Mouse (Mus musculus): ENCODE data around the gene Atp6v1g2. TPM values are rescaled to one million over a fixed set of nuclear protein-coding genes. Genes with fewer than 3 reads are reported as not detected.
A peak's percentile ranks its signal among the peaks of the same experiment; 100 is the strongest.

Gene Atp6v1g2
- total RNA-seq, 2 experiments from 2014 or later: 454 to 455 TPM

GRCm38 (mm10) chr17:35263523-35263883 lies 30.0 kb downstream of the Atp6v1g2 start:
- intact Hi-C loops (cut with DNase I): no loop called here
- DNase-seq (ENCODE audit: low spot score in 2 of 2): no peak

GRCm38 (mm10) chr17:35267399-35268086 lies 34.1 kb downstream of the Atp6v1g2 start:
- DNase-seq (ENCODE audit: low spot score in 2 of 2): no peak
- intact Hi-C loops (cut with DNase I): no loop called here

- intact Hi-C loops (cut with DNase I): loop anchor here (2.0 kb wide), 1 partner anchor 1297 kb away; no protein-coding TSS in a partner anchor
- DNase-seq (ENCODE audit: low spot score in 2 of 2): no peak
These were observed 36.3 kb downstream of the Atp6v1g2 start for GRCm38 (mm10) chr17:35269653-35270347.

GRCm38 (mm10) chr17:35272249-35272648 lies 38.8 kb downstream of the Atp6v1g2 start:
- DNase-seq (ENCODE audit: low spot score in 2 of 2): no peak
- intact Hi-C loops (cut with DNase I): no loop called here

- intact Hi-C loops (cut with DNase I): loop anchor here (2.0 kb wide), 1 partner anchor 16 kb away; no protein-coding TSS in a partner anchor
- peak; percentile 80 to 91 for DNase-seq (ENCODE audit: low spot score in 2 of 2)
These were observed 41.3 kb downstream of the Atp6v1g2 start for GRCm38 (mm10) chr17:35274770-35275169.

GRCm38 (mm10) chr17:35276304-35276864 lies 42.9 kb downstream of the Atp6v1g2 start:
- intact Hi-C loops (cut with DNase I): no loop called here
- DNase-seq (ENCODE audit: low spot score in 2 of 2): no peak

GRCm38 (mm10) chr17:35278049-35278448 lies 44.6 kb downstream of the Atp6v1g2 start:
- no peak for DNase-seq (ENCODE audit: low spot score in 2 of 2)
- intact Hi-C loops (cut with DNase I): loop anchor here (2.0 kb wide), 1 partner anchor 1317 kb away; no protein-coding TSS in a partner anchor

GRCm38 (mm10) chr17:35278957-35279688 lies 45.7 kb downstream of the Atp6v1g2 start:
- no peak for DNase-seq (ENCODE audit: low spot score in 2 of 2)
- intact Hi-C loops (cut with DNase I): loop anchor here (2.0 kb wide), 1 partner anchor 1318 kb away; no protein-coding TSS in a partner anchor

- intact Hi-C loops (cut with DNase I): no loop called here
- no peak for DNase-seq (ENCODE audit: low spot score in 2 of 2)
These were observed 46.8 kb downstream of the Atp6v1g2 start for GRCm38 (mm10) chr17:35280276-35280675.

GRCm38 (mm10) chr17:35285431-35285830 lies 52.0 kb downstream of the Atp6v1g2 start:
- DNase-seq (ENCODE audit: low spot score in 2 of 2): no peak
- intact Hi-C loops (cut with DNase I): no loop called here

Small RNAs within 50 kb of the gene (microRNA-seq; reads per million reads assigned to microRNA genes)
- gene Mir6973a: 0 reads per million in 2 experiments
- gene Mir6974: 0.34 to 0.53 reads per million in 2 experiments
- gene Mir6975: 1.0 to 2.6 reads per million in 2 experiments
- gene Mir8094: 0 reads per million in 2 experiments

Other genes starting within 250 kb of the Atp6v1g2 start
- gene Vars, start 232.7 kb upstream of the Atp6v1g2 start, total RNA-seq (2021): 10 to 100 TPM; 43.1 to 48.6 TPM
- gene Vwa7, start 217.1 kb upstream of the Atp6v1g2 start, total RNA-seq (2021): under 1 TPM; 0.17 to 0.24 TPM
- under 1 TPM in 1 of 2 experiments, not detected in 1; 0.92 TPM for gene Sapcd1, start 205.6 kb upstream of the Atp6v1g2 start, total RNA-seq (2021)
- under 1 TPM; 0.59 to 0.75 TPM for gene Msh5, start 186.9 kb upstream of the Atp6v1g2 start, total RNA-seq (2021)
- 10 to 100 TPM; 10.1 to 13.8 TPM for gene Clic1, start 183.7 kb upstream of the Atp6v1g2 start, total RNA-seq (2021)
- gene Ddah2, start 174.6 kb upstream of the Atp6v1g2 start, total RNA-seq (2021): 10 to 100 TPM; 16.9 to 19.4 TPM
- not detected for gene Ly6g6c, start 168.3 kb upstream of the Atp6v1g2 start, total RNA-seq (2021)
- gene Mpig6b, start 167.5 kb upstream of the Atp6v1g2 start, total RNA-seq (2021): not detected
- 1 to 10 TPM; 2.4 to 2.9 TPM for gene Ly6g6e, start 156.8 kb upstream of the Atp6v1g2 start, total RNA-seq (2021)
- 1 to 10 TPM in 1 of 2 experiments, not detected in 1; 1.2 TPM for gene Ly6g6d, start 155.6 kb upstream of the Atp6v1g2 start, total RNA-seq (2021)
- not detected for gene Ly6g6f, start 148.1 kb upstream of the Atp6v1g2 start, total RNA-seq (2021)
- gene Abhd16a, start 144.4 kb upstream of the Atp6v1g2 start, total RNA-seq (2021): 100 to 1,000 TPM; 101 to 113 TPM
- gene Ly6g5c, start 125.4 kb upstream of the Atp6v1g2 start, total RNA-seq (2021): not detected
- under 1 TPM in 1 of 2 experiments, not detected in 1; 0.59 TPM for gene Ly6g5b, start 118.2 kb upstream of the Atp6v1g2 start, total RNA-seq (2021)
- gene Gpank1, start 112.2 kb upstream of the Atp6v1g2 start, total RNA-seq (2021): 10 to 100 TPM; 13.2 to 13.8 TPM
- gene Csnk2b, start 111.6 kb upstream of the Atp6v1g2 start, total RNA-seq (2021): 100 to 1,000 TPM; 195 to 225 TPM
- gene D17H6S53E, start 107.3 kb upstream of the Atp6v1g2 start, total RNA-seq (2021): 10 to 100 TPM; 24.6 TPM
- gene Apom, start 101.6 kb upstream of the Atp6v1g2 start, total RNA-seq (2021): not detected
- gene Bag6, start 98.5 kb upstream of the Atp6v1g2 start, total RNA-seq (2021): 100 to 1,000 TPM; 285 to 306 TPM
- 100 to 1,000 TPM; 272 to 274 TPM for gene Prrc2a, start 68.8 kb upstream of the Atp6v1g2 start, total RNA-seq (2021)
- gene Aif1, start 57.6 kb upstream of the Atp6v1g2 start, total RNA-seq (2021): 10 to 100 TPM; 10.6 to 12.3 TPM
- 1 to 10 TPM; 5.8 to 7.8 TPM for gene Lst1, start 45.2 kb upstream of the Atp6v1g2 start, total RNA-seq (2021)
- 1 to 10 TPM in 1 of 2 experiments, under 1 TPM in 1; 0.55 to 1.0 TPM for gene Ltb, start 39.2 kb upstream of the Atp6v1g2 start, total RNA-seq (2021)
- gene Tnf, start 31.7 kb upstream of the Atp6v1g2 start, total RNA-seq (2021): not detected
- gene Lta, start 28.3 kb upstream of the Atp6v1g2 start, total RNA-seq (2021): under 1 TPM; 0.42 to 0.72 TPM
- gene Gm16181, start 12.8 kb upstream of the Atp6v1g2 start, total RNA-seq (2021): not detected
- 10 to 100 TPM; 12.2 to 14.3 TPM for gene Nfkbil1, start 2.1 kb downstream of the Atp6v1g2 start, total RNA-seq (2021)
- 100 to 1,000 TPM; 221 to 230 TPM for gene Ddx39b, start 8.1 kb downstream of the Atp6v1g2 start, total RNA-seq (2021)
- 10 to 100 TPM; 18.1 to 18.5 TPM for gene H2-D1, start 29.1 kb downstream of the Atp6v1g2 start, total RNA-seq (2021)
- under 1 TPM; 0.48 to 0.74 TPM for gene H2-Q1, start 86.7 kb downstream of the Atp6v1g2 start, total RNA-seq (2021)
- gene H2-Q2, start 108.6 kb downstream of the Atp6v1g2 start, total RNA-seq (2021): 1 to 10 TPM in 1 of 2 experiments, under 1 TPM in 1; 0.48 to 2.2 TPM
- gene H2-Q4, start 146.0 kb downstream of the Atp6v1g2 start, total RNA-seq (2021): 1 to 10 TPM in 1 of 2 experiments, under 1 TPM in 1; 0.85 to 1.4 TPM
- gene H2-Q6, start 191.2 kb downstream of the Atp6v1g2 start, total RNA-seq (2021): not detected
- gene H2-Q7, start 205.5 kb downstream of the Atp6v1g2 start, total RNA-seq (2021): under 1 TPM; 0.35 to 0.36 TPM
- gene H2-Q10, start 236.4 kb downstream of the Atp6v1g2 start, total RNA-seq (2021): under 1 TPM; 0.13 to 0.27 TPM